Mouse (Mus musculus): Measurements from ENCODE around the gene Senp1. TPM values are rescaled to one million over a fixed set of nuclear protein-coding genes. Genes with fewer than 3 reads are reported as not detected.
A peak's percentile ranks its signal among the peaks of the same experiment; 100 is the strongest.

The Senp1 gene
- 20.3 and 23.4 TPM in 2 replicates for polyA plus RNA-seq (2015; fragmentation: Nextera tagmentation; extraction: Ambion mirVana)

DNA sequence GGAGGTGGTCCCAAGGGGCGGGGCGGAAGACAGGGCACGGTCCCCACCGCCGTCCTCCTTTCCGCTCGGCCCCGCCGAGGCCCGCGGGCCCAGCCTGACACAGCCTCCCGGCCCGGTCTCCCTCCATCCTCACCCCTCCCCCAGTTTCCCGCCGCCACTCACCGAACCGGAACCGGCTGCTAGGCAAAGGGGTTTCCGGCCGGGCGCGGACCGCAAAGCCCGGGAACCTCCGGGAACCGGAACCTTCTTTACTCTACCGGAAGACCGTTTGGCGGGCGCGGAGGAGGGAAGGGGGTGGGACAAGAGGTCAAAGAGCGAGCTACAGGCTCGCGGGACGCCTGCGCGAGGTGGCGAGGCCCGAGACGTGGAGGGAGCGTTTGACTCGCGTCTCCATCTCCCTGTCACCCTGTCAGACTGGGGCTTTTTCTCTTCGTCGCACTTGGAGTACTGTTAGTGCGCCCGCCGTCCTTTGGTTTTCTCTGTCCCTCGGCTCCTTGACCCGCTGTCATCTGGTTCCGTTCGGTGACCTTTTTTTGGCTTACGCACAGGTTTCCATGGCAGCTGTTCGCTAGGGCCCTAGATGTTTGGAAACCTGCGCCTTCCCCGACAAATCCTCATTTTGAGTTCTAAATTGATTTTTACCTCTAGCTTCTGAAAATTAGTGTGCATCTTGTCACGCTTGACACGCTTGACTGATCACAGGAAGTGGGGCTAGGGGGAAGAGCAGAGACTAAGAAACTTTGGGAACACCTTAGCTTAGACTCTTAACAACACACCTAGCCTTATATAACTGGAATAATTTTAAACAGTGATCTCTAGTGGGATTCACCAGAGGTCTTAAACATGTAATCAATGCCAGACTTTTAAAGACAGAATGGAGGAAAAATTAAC lies at the start of gene Senp1:
Senp1 (minus strand) TSS at position 624 of the 891 bp plus-strand sequence.
- peaks cover 25% of the 10 kb centered on the region for H3K4me1 ChIP-seq (replicated peaks)
- H3K27ac ChIP-seq (replicated peaks), result peak within 1 kb of the TSS; percentile 94
- no peaks in the 10 kb centered on the region for H3K27me3 ChIP-seq
- H3K36me3 ChIP-seq, result no peaks in the 10 kb centered on the region
- WGBS, result under 1% methylated on average over 47 of the region's 58 CpGs
- no peaks in the 10 kb centered on the region for H3K9me3 ChIP-seq
- ATAC-seq (ENCODE audit: low read depth), result peak; percentile 91
- peak within 1 kb of the TSS; percentile 91 for H3K9ac ChIP-seq
- peak within 1 kb of the TSS; percentile 88 for H3K4me3 ChIP-seq
- H3K4me2 ChIP-seq, result peak within 1 kb of the TSS; percentile 79

DNA sequence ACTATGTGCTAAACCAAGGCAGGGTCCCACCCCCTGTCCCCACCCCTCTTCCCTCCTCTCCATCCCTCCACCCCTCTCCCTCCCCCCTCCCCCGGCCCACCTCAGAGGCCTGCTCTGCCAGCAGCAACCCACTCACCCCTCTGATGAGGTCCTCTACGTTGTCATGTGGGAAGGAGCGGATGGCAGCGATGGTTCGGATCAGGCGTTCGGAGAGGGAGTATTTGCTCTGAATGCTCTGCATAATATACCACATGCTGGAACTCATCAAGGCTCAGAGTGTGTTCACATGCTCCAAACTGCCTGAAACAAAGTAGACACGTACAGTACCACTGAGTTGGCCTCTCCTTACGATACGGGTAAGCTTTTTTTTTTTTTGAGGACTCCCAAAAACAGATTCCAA lies 49.0 kb upstream of the Senp1 start:
- Histone ChIP-seq H3K27ac (replicated peaks) (no peak overlapping the region), H3K9me3 (no peaks in the 10 kb centered on the region), H3K4me3 (no peak overlapping the region), H3K4me2 (no peak overlapping the region), H3K27me3 (no peaks in the 10 kb centered on the region), H3K36me3 (peaks cover 48% of the 10 kb centered on the region), H3K4me1 (replicated peaks) (peaks cover 10% of the 10 kb centered on the region), H3K9ac (no peak overlapping the region)
- ATAC-seq (ENCODE audit: low read depth), result no peak
- WGBS, result 84% methylated on average over 10 of the region's 10 CpGs

DNA sequence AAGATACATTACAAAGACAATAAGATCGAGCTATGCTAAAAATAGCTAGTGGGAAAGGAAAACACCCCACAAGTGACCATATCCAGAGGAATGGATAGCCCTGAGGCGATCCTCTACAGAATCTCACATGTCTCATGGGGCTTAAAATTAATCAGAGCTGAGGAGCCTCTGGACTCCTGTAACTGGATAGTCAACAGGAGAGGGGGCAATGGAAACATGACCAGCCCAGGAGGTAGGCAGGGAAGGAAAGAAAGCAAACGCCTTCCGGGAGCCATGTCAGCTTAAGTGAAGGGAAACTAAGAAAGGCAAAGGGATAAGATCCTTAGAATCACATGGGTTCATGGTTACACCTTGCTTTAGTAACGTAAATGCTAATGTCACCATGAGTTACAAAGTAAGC lies 47.3 kb upstream of the Senp1 start:
- Histone ChIP-seq H3K4me1 (replicated peaks) (peaks cover 10% of the 10 kb centered on the region), H3K9me3 (no peaks in the 10 kb centered on the region), H3K27me3 (no peaks in the 10 kb centered on the region), H3K4me2 (no peak overlapping the region), H3K36me3 (peaks cover 65% of the 10 kb centered on the region), H3K9ac (no peak overlapping the region), H3K4me3 (no peak overlapping the region), H3K27ac (replicated peaks) (no peak overlapping the region)
- WGBS, result 92% methylated on average over 5 of the region's 5 CpGs
- ATAC-seq (ENCODE audit: low read depth), result no peak

DNA sequence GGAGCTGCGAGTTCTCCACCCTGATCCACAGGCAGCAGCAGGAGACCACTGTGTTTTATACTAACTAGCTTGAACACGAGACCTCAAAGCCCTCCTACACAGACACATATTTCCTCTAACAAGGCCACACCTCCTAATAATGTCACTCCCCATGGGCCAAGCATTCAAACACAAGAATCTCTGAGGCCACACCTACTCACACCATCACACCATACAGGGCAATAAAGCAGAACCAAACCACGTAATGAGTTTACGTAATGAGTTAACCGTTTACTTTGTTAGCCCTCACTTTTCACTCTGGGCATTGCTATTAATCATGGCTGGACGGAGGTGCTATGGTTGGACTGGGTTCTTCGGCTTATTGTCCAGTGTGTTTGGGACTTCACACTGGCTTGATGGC lies 46.2 kb upstream of the Senp1 start:
- WGBS, result 67% methylated on average over 7 of the region's 7 CpGs
- H3K4me3 ChIP-seq, result no peak overlapping the region
- no peak for ATAC-seq (ENCODE audit: low read depth)
- H3K27ac ChIP-seq (replicated peaks), result no peak overlapping the region
- no peak overlapping the region for H3K4me2 ChIP-seq
- H3K36me3 ChIP-seq, result peaks cover 76% of the 10 kb centered on the region
- no peak overlapping the region for H3K9ac ChIP-seq
- H3K27me3 ChIP-seq, result no peaks in the 10 kb centered on the region
- peaks cover 8% of the 10 kb centered on the region for H3K4me1 ChIP-seq (replicated peaks)
- H3K9me3 ChIP-seq, result no peaks in the 10 kb centered on the region

- WGBS, result 93% methylated on average over 9 of the region's 9 CpGs
- Histone ChIP-seq H3K27ac (replicated peaks) (no peak overlapping the region), H3K27me3 (no peaks in the 10 kb centered on the region), H3K4me3 (no peak overlapping the region), H3K36me3 (peaks cover 97% of the 10 kb centered on the region), H3K4me1 (replicated peaks) (no peaks in the 10 kb centered on the region), H3K9me3 (no peaks in the 10 kb centered on the region), H3K4me2 (no peak overlapping the region), H3K9ac (no peak overlapping the region)
- no peak for ATAC-seq (ENCODE audit: low read depth)
Observed at GRCm38 (mm10) chr15:98136871-98137270, 43.3 kb upstream of the Senp1 start.

GRCm38 (mm10) chr15:98135671-98136070 lies 42.1 kb upstream of the Senp1 start:
- H3K27me3 ChIP-seq, result no peaks in the 10 kb centered on the region
- H3K36me3 ChIP-seq, result peaks cover 99% of the 10 kb centered on the region
- H3K4me1 ChIP-seq (replicated peaks), result no peaks in the 10 kb centered on the region
- no peak overlapping the region for H3K4me3 ChIP-seq
- H3K9ac ChIP-seq, result no peak overlapping the region
- no peak overlapping the region for H3K4me2 ChIP-seq
- ATAC-seq (ENCODE audit: low read depth), result no peak
- 95% methylated on average over 13 of the region's 13 CpGs for WGBS
- H3K27ac ChIP-seq (replicated peaks), result no peak overlapping the region
- H3K9me3 ChIP-seq, result no peaks in the 10 kb centered on the region

DNA sequence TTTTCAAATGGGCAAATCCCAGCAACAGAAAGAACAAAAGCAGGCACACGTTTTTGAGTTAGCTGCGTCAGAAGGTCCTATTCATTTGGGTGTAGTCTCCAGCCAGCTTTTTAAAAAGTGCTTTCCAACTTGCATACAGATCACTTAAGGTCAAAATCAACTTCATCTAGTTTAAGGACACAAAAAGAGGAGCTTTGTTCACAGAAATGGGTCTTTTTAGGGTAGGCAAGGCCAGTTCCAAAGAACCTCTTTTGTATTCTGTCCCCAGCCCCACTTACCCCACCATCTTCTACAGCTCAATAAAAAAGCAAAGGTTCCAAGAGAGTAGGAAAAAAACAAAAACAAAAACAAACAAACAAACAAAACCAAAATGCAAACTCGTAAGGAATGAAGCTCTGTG lies 41.1 kb upstream of the Senp1 start:
- H3K9me3 ChIP-seq, result no peaks in the 10 kb centered on the region
- H3K27ac ChIP-seq (replicated peaks), result no peak overlapping the region
- no peaks in the 10 kb centered on the region for H3K27me3 ChIP-seq
- no peaks in the 10 kb centered on the region for H3K4me1 ChIP-seq (replicated peaks)
- H3K4me2 ChIP-seq, result no peak overlapping the region
- 62% methylated on average over 3 of the region's 3 CpGs for WGBS
- no peak overlapping the region for H3K4me3 ChIP-seq
- ATAC-seq (ENCODE audit: low read depth), result no peak
- peaks cover 99% of the 10 kb centered on the region for H3K36me3 ChIP-seq
- H3K9ac ChIP-seq, result no peak overlapping the region

DNA sequence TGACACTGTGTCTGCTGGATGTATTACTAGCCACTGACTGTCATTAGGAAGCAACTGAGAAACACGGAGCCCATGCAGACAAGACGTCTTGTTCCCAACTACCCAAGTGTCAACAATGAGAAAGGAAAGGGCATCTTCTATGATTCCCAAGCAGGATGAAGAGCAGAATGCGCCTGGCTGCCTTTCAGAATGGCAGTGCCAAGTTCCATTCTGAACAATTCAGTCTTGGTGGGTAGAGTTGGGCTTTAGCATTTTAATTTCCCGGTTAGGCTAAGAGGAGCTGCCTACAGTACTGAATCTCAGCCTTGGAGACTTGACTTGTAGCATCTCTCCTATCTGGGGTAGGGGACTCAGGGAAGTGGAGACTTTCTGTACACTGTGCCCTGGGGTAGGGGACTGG lies 40.5 kb upstream of the Senp1 start:
- peaks cover 97% of the 10 kb centered on the region for H3K36me3 ChIP-seq
- 89% methylated on average over 4 of the region's 4 CpGs for WGBS

DNA sequence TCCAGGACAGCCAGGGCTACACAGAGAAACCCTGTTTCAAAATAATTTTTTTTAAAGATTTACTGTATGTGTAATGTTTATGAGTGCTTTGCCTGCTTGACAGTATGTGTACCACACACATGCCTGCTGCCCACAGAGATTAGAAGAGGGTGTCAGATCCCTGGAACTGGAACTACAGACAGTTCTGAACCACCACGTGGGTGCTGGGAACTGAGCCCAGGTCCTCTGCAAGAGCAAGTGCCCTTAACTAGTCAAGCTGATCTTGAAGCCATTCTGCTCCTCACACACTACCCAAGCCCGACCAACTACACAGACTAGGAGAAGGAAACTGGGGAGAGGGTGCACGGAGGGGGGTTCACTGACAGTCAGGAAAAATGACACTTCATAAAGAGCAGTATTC lies 39.9 kb upstream of the Senp1 start:
- no peak for ATAC-seq (ENCODE audit: low read depth)
- Histone ChIP-seq H3K27ac (replicated peaks) (no peak overlapping the region), H3K4me1 (replicated peaks) (no peaks in the 10 kb centered on the region), H3K36me3 (peaks cover 97% of the 10 kb centered on the region), H3K27me3 (no peaks in the 10 kb centered on the region), H3K9me3 (no peaks in the 10 kb centered on the region), H3K4me2 (no peak overlapping the region), H3K4me3 (no peak overlapping the region), H3K9ac (no peak overlapping the region)
- 99% methylated on average over 3 of the region's 3 CpGs for WGBS

More for the DNA sequence above, 40.5 kb upstream of the Senp1 start:
- ATAC-seq (ENCODE audit: low read depth), result no peak
- H3K27ac ChIP-seq (replicated peaks), result no peak overlapping the region
- H3K9ac ChIP-seq, result no peak overlapping the region
- no peaks in the 10 kb centered on the region for H3K27me3 ChIP-seq
- H3K9me3 ChIP-seq, result no peaks in the 10 kb centered on the region
- no peak overlapping the region for H3K4me2 ChIP-seq
- no peaks in the 10 kb centered on the region for H3K4me1 ChIP-seq (replicated peaks)
- H3K4me3 ChIP-seq, result no peak overlapping the region

DNA sequence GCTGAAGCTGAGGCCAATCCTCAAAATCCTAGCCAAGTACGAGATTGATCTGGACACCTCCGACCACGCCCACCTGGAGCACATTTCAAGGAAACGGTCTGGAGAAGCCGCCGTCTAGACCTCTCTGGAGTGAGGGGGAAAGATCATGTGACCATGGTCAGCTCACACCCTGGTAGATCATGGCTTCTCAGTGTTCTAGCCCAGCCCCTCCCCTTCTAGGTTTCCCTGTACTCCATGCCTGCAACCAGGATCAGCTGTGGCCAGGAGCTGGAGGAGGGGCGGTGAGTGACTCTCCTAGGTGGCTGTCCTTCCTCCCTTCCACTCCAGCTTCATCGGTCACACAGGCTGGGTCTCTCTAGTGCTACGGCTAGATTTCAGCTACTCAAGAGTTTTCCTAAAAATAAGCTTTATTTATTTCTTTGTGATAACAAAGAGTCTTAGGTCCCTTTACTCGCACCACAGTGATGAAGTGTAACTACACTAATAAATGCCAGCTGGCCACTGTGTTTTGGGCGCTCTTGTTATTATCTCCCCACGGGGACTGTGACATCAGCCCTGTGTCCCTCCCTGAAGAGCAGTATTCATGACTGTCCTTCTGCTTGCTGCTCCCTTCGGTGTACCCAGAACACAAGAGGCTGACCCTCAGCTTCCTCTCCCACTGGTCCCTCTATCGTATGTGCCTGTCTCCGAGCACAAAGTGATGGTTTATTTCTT lies 38.6 kb upstream of the Senp1 start:
- Histone ChIP-seq H3K27me3 (no peaks in the 10 kb centered on the region), H3K4me3 (no peak overlapping the region), H3K9ac (no peak overlapping the region), H3K4me2 (no peak overlapping the region), H3K36me3 (peaks cover 97% of the 10 kb centered on the region), H3K9me3 (no peaks in the 10 kb centered on the region), H3K4me1 (replicated peaks) (no peaks in the 10 kb centered on the region), H3K27ac (replicated peaks) (no peak overlapping the region)
- 90% methylated on average over 15 of the region's 15 CpGs for WGBS
- ATAC-seq (ENCODE audit: low read depth), result no peak

DNA sequence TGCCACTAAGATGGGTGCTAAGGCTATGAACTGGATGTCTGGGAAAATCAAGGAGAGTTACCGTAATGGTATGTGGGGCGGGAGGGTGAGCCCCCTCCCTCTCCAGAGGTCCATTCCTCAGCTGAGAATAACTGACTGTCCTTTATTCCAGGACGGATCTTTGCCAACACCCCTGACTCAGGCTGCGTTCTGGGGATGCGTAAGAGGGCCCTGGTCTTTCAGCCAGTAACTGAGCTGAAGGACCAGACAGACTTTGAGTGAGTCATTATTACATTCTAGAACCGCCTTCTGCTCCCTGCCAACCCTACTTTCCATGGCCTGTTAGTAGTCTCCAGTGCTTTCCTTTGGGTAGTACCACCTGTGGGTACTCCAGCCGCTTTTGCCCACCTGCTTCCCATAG lies 37.9 kb upstream of the Senp1 start:
- Histone ChIP-seq H3K27me3 (no peaks in the 10 kb centered on the region), H3K9ac (no peak overlapping the region), H3K27ac (replicated peaks) (no peak overlapping the region), H3K4me1 (replicated peaks) (no peaks in the 10 kb centered on the region), H3K9me3 (no peaks in the 10 kb centered on the region), H3K36me3 (peaks cover 97% of the 10 kb centered on the region), H3K4me3 (no peak overlapping the region), H3K4me2 (no peak overlapping the region)
- no peak for ATAC-seq (ENCODE audit: low read depth)
- 88% methylated on average over 7 of the region's 7 CpGs for WGBS

- Histone ChIP-seq H3K4me2 (no peak overlapping the region), H3K9ac (no peak overlapping the region), H3K27ac (replicated peaks) (no peak overlapping the region), H3K4me3 (no peak overlapping the region), H3K4me1 (replicated peaks) (no peaks in the 10 kb centered on the region), H3K27me3 (no peaks in the 10 kb centered on the region), H3K36me3 (peaks cover 96% of the 10 kb centered on the region), H3K9me3 (no peaks in the 10 kb centered on the region)
- WGBS, result 94% methylated on average over 4 of the region's 4 CpGs
- no peak for ATAC-seq (ENCODE audit: low read depth)
Observed at GRCm38 (mm10) chr15:98131001-98131400, 37.5 kb upstream of the Senp1 start.
